8 mouse cellular contexts compared by ENCODE assay signal in genomic region chr2:105676080-105676908, GRCm38 (mm10). TPM values are rescaled to one million over a fixed set of nuclear protein-coding genes. Genes with fewer than 3 reads are reported as not detected.
DNase-seq lines count a peak whose midpoint lies in the region; ATAC-seq and TF ChIP-seq lines count a peak whose summit lies in the region.

No protein-coding gene starts in this region.

- no peak overlapping the region for H3K9ac ChIP-seq in lung, embryonic 14.5 days
- peak overlapping the region; percentile 96 for H3K9ac ChIP-seq in forebrain, embryonic 14.5 days (ENCODE audit: low read length)
- peak overlapping the region; percentile 61 for H3K9ac ChIP-seq in neural tube, embryonic 14.5 days (replicated peaks; ENCODE audit: low read depth, low read length)

- TF ChIP-seq POLR2A in cerebellum, adult 2 months (IDR thresholded peaks at IDR 0.05; ENCODE audit: borderline replicate concordance, insufficient read depth, low read length), result 0 out of 2 replicates have a peak, but pooled peaks have one; percentile 13

- H3K4me3 ChIP-seq in lung, embryonic 14.5 days (ENCODE audit: low read depth, low read length), result peak overlapping the region; percentile 28
- H3K4me3 ChIP-seq in cerebellum, adult 2 months (replicated peaks; ENCODE audit: insufficient read depth, low read depth, low read length), result peak overlapping the region; percentile 93
- peak overlapping the region; percentile 67 for H3K4me3 ChIP-seq in forebrain, embryonic 14.5 days (ENCODE audit: low read depth, low read length)
- H3K4me3 ChIP-seq in limb, embryonic 10.5 days, result peak overlapping the region; percentile 46
- H3K4me3 ChIP-seq in neural tube, embryonic 14.5 days (ENCODE audit: low read depth, low read length), result peak overlapping the region; percentile 40

- no peak for TF ChIP-seq CTCF in lung, embryonic 14.5 days (IDR thresholded peaks at IDR 0.05; ENCODE audit: low read depth)
- no peak for TF ChIP-seq CTCF in cerebellum, adult 2 months (IDR thresholded peaks at IDR 0.05; ENCODE audit: borderline replicate concordance, insufficient read depth, low read depth, low read length)

- ATAC-seq in lung, embryonic 14.5 days (ENCODE audit: insufficient read depth), result peak; percentile 33; the same call in 1 of the 2 replicates
- no peak for ATAC-seq in forebrain, embryonic 14.5 days
- peak; percentile 28; the same call in 1 of the 2 replicates for ATAC-seq in neural tube, embryonic 14.5 days (ENCODE audit: low read depth)

- peaks cover 99% of the 10 kb centered on the region for H3K27me3 ChIP-seq in lung, embryonic 14.5 days (ENCODE audit: insufficient read depth, low read length)
- H3K27me3 ChIP-seq in cerebellum, adult 2 months (ENCODE audit: control insufficient read depth, insufficient read depth, low read length), result no peaks in the 10 kb centered on the region
- peaks cover 29% of the 10 kb centered on the region for H3K27me3 ChIP-seq in forebrain, embryonic 14.5 days (replicated peaks; ENCODE audit: control insufficient read depth, insufficient read depth, low read length)
- H3K27me3 ChIP-seq in limb, embryonic 10.5 days (ENCODE audit: low read depth, poor library complexity, severe bottlenecking), result peaks cover 100% of the 10 kb centered on the region
- H3K27me3 ChIP-seq in neural tube, embryonic 14.5 days (ENCODE audit: control insufficient read depth, insufficient read depth, low read length), result peaks cover 33% of the 10 kb centered on the region

- peak; percentile 71 for DNase-seq in lung, embryonic 14.5 days
- DNase-seq in lung, adult 18-20 months, result no peak
- peak; percentile 68 to 82 for DNase-seq in cerebellum, adult 2 months
- peak; percentile 57 for DNase-seq in forebrain, embryonic 14.5 days (ENCODE audit: low spot score)
- peak; percentile 82 for DNase-seq in limb, embryonic 10.5 days (ENCODE audit: low spot score)
- no peak for DNase-seq in frontal cortex, postnatal 14 days (ENCODE audit: low spot score in 2 of 2)
- DNase-seq in gastrocnemius, adult 18-20 months (ENCODE audit: low spot score), result no peak

- under 1% methylated on average over 77 of the region's 77 CpGs for WGBS in lung, embryonic 14.5 days
- WGBS in cerebellum, adult 2 months, result under 1% methylated on average over 77 of the region's 77 CpGs
- WGBS in forebrain, embryonic 14.5 days, result under 1% methylated on average over 76 of the region's 77 CpGs
- under 1% methylated on average over 77 of the region's 77 CpGs for WGBS in limb, embryonic 10.5 days
- WGBS in neural tube, embryonic 14.5 days, result under 1% methylated on average over 77 of the region's 77 CpGs

- no peak overlapping the region for H3K27ac ChIP-seq in lung, embryonic 14.5 days (ENCODE audit: low read depth)
- H3K27ac ChIP-seq in cerebellum, adult 2 months (ENCODE audit: insufficient read depth, low read length), result peak overlapping the region; percentile 79
- H3K27ac ChIP-seq in forebrain, embryonic 14.5 days (ENCODE audit: low read depth, low read length), result peak overlapping the region; percentile 93
- H3K27ac ChIP-seq in limb, embryonic 10.5 days, result peak overlapping the region; percentile 61; the same call in 1 of the 2 replicates
- H3K27ac ChIP-seq in neural tube, embryonic 14.5 days (ENCODE audit: low read depth, low read length), result 0 out of 2 replicates have a peak overlapping the region, but pooled peaks have one; percentile 10

- H3K9me3 ChIP-seq in lung, embryonic 14.5 days (ENCODE audit: low read depth, low read length), result no peaks in the 10 kb centered on the region
- H3K9me3 ChIP-seq in forebrain, embryonic 14.5 days (replicated peaks; ENCODE audit: control insufficient read depth, low read length), result no peaks in the 10 kb centered on the region
- no peaks in the 10 kb centered on the region for H3K9me3 ChIP-seq in limb, embryonic 10.5 days (replicated peaks)
- H3K9me3 ChIP-seq in neural tube, embryonic 14.5 days (ENCODE audit: control insufficient read depth, low read length), result no peaks in the 10 kb centered on the region

- H3K4me2 ChIP-seq in lung, embryonic 14.5 days, result peak overlapping the region; percentile 56
- peak overlapping the region; percentile 66 for H3K4me2 ChIP-seq in forebrain, embryonic 14.5 days (ENCODE audit: low read length)
- peak overlapping the region; percentile 62 for H3K4me2 ChIP-seq in neural tube, embryonic 14.5 days (ENCODE audit: low read depth, low read length)

- H3K4me1 ChIP-seq in lung, embryonic 14.5 days (ENCODE audit: insufficient read depth), result 0 out of 2 replicates have a peak, but pooled peaks cover 4% of the 10 kb centered on the region
- no peaks in the 10 kb centered on the region for H3K4me1 ChIP-seq in cerebellum, adult 2 months (ENCODE audit: control insufficient read depth, insufficient read depth, low read length)
- peaks cover 25% of the 10 kb centered on the region for H3K4me1 ChIP-seq in forebrain, embryonic 14.5 days (ENCODE audit: control insufficient read depth, insufficient read depth, low read length)
- H3K4me1 ChIP-seq in limb, embryonic 10.5 days, result peaks cover 42% of the 10 kb centered on the region
- peaks cover 13% of the 10 kb centered on the region for H3K4me1 ChIP-seq in neural tube, embryonic 14.5 days (ENCODE audit: control insufficient read depth, insufficient read depth, low read length)

- no peaks in the 10 kb centered on the region for H3K36me3 ChIP-seq in lung, embryonic 14.5 days (ENCODE audit: insufficient read depth)
- no peaks in the 10 kb centered on the region for H3K36me3 ChIP-seq in forebrain, embryonic 14.5 days (ENCODE audit: control insufficient read depth, insufficient read depth, low read length)
- H3K36me3 ChIP-seq in limb, embryonic 10.5 days, result no peaks in the 10 kb centered on the region
- H3K36me3 ChIP-seq in neural tube, embryonic 14.5 days (ENCODE audit: control insufficient read depth, insufficient read depth, low read length), result no peaks in the 10 kb centered on the region

RNA-seq across cellular contexts. Expression of gene Pax6, which starts 7.6 kb away (rescaled TPM):
- 0.08 TPM in 1 of 2 replicates, not detected in the other for polyA plus RNA-seq in lung, embryonic 14.5 days (2014; fragmentation: Nextera tagmentation; extraction: Ambion mirVana)
- polyA plus RNA-seq in cerebellum, adult 2 months (2012; rRNA removed), result 84.5 and 103 TPM in 2 replicates
- polyA plus RNA-seq in forebrain, embryonic 14.5 days (2014; fragmentation: Nextera tagmentation; extraction: Ambion mirVana), result 44.5 and 51.8 TPM in 2 replicates
- 0.09 and 0.15 TPM in 2 replicates for polyA plus RNA-seq in limb, embryonic 10.5 days (2016; fragmentation: Nextera tagmentation; extraction: Ambion mirVana)
- 13.3 and 13.5 TPM in 2 replicates for polyA plus RNA-seq in neural tube, embryonic 14.5 days (2014; fragmentation: Nextera tagmentation; extraction: Ambion mirVana)
- total RNA-seq in gastrocnemius, adult 18-20 months (2021), result not detected

Comparison
In these comparisons a context has a peak if more than half of its experiments do, and no peak if none do; other contexts are left out.
1. DNase-seq: peak in lung, embryonic 14.5 days (single experiment), cerebellum, adult 2 months (2 of 2), forebrain, embryonic 14.5 days (single experiment) and limb, embryonic 10.5 days (single experiment); none in lung, adult 18-20 months (0 of 2), frontal cortex, postnatal 14 days (0 of 2) and gastrocnemius, adult 18-20 months (single experiment).
2. H3K4me3 ChIP-seq: peak in every context shown above with its lines; median percentile 93 in cerebellum, adult 2 months; 67 in forebrain, embryonic 14.5 days; 46 in limb, embryonic 10.5 days; 40 in neural tube, embryonic 14.5 days; 28 in lung, embryonic 14.5 days.
3. RNA of gene Pax6, which starts 7.6 kb away (polyA plus RNA-seq): 84.5 to 103 TPM in cerebellum, adult 2 months, 44.5 to 51.8 TPM in forebrain, embryonic 14.5 days and 13.3 to 13.5 TPM in neural tube, embryonic 14.5 days; 0.09 to 0.15 TPM in limb, embryonic 10.5 days and 0.08 TPM in lung, embryonic 14.5 days; every median in the first group is over 10 times any median in the second.
4. Peak in every context shown above with its lines, with median percentiles within 50 percentile points of each other: H3K4me2 ChIP-seq.